Mouse (Mus musculus): Measurements from ENCODE around the gene Sulf2. TPM values are rescaled to one million over a fixed set of nuclear protein-coding genes. Genes with fewer than 3 reads are reported as not detected.

The Sulf2 gene
- polyA plus RNA-seq, 1 experiment: 25.8 TPM

GRCm38 (mm10) chr2:166186244-166186948 is 30.9 kb upstream of the Sulf2 start:
- TF ChIP-seq USF1 (IDR thresholded peaks at IDR 0.05; ENCODE audit: low read depth) (no peak), FOSL1 (IDR thresholded peaks at IDR 0.05; ENCODE audit: insufficient read depth, low read length, poor library complexity, severe bottlenecking) (no peak), MYOD1 (IDR thresholded peaks at IDR 0.05; ENCODE audit: control insufficient read depth, insufficient read length, low read depth) (no peak), MYOG (IDR thresholded peaks at IDR 0.05; ENCODE audit: control insufficient read depth, extremely low read depth, insufficient read length) (no peak), MAX (IDR thresholded peaks at IDR 0.05) (no peak), CTCF (IDR thresholded peaks at IDR 0.05; ENCODE audit: control insufficient read depth, insufficient read depth, insufficient read length) (no peak), CEBPB (IDR thresholded peaks at IDR 0.05; ENCODE audit: low read depth) (no peak)
- no peaks in the 10 kb centered on the region for H3K36me3 ChIP-seq (ENCODE audit: control insufficient read depth, insufficient read depth)
- no peaks in the 10 kb centered on the region for H3K79me2 ChIP-seq (ENCODE audit: control insufficient read depth, insufficient read depth)
- no peaks in the 10 kb centered on the region for H3K27me3 ChIP-seq (ENCODE audit: control insufficient read depth, insufficient read depth, insufficient read length)
- H3K4me3 ChIP-seq (ENCODE audit: insufficient read depth, poor library complexity, severe bottlenecking): no peak overlapping the region
- H3K79me3 ChIP-seq (ENCODE audit: low read depth): no peaks in the 10 kb centered on the region
- H3ac ChIP-seq (ENCODE audit: control insufficient read depth, insufficient read length, low read depth): no peak overlapping the region

- Histone ChIP-seq H3K79me3 (ENCODE audit: low read depth) (no peaks in the 10 kb centered on the region), H3K27me3 (ENCODE audit: control insufficient read depth, insufficient read depth, insufficient read length) (no peaks in the 10 kb centered on the region), H3K4me3 (ENCODE audit: insufficient read depth, poor library complexity, severe bottlenecking) (no peak overlapping the region), H3K79me2 (ENCODE audit: control insufficient read depth, insufficient read depth) (no peaks in the 10 kb centered on the region), H3ac (ENCODE audit: control insufficient read depth, insufficient read length, low read depth) (no peak overlapping the region), H3K36me3 (ENCODE audit: control insufficient read depth, insufficient read depth) (no peaks in the 10 kb centered on the region)
- TF ChIP-seq MYOD1 (IDR thresholded peaks at IDR 0.05; ENCODE audit: control insufficient read depth, insufficient read length, low read depth): peak; percentile 16
- TF ChIP-seq CTCF (IDR thresholded peaks at IDR 0.05; ENCODE audit: control insufficient read depth, insufficient read depth, insufficient read length): no peak
Observed at GRCm38 (mm10) chr2:166185768-166186167, 30.3 kb upstream of the Sulf2 start.

- Histone ChIP-seq H3K79me2 (ENCODE audit: control insufficient read depth, insufficient read depth) (no peaks in the 10 kb centered on the region), H3ac (ENCODE audit: control insufficient read depth, insufficient read length, low read depth) (no peak overlapping the region), H3K79me3 (ENCODE audit: low read depth) (no peaks in the 10 kb centered on the region), H3K27me3 (ENCODE audit: control insufficient read depth, insufficient read depth, insufficient read length) (no peaks in the 10 kb centered on the region), H3K4me3 (ENCODE audit: insufficient read depth, poor library complexity, severe bottlenecking) (no peak overlapping the region), H3K36me3 (ENCODE audit: control insufficient read depth, insufficient read depth) (no peaks in the 10 kb centered on the region)
- TF ChIP-seq MYOD1 (IDR thresholded peaks at IDR 0.05; ENCODE audit: control insufficient read depth, insufficient read length, low read depth) (no peak), USF1 (IDR thresholded peaks at IDR 0.05; ENCODE audit: low read depth) (no peak), FOSL1 (IDR thresholded peaks at IDR 0.05; ENCODE audit: insufficient read depth, low read length, poor library complexity, severe bottlenecking) (no peak), CTCF (IDR thresholded peaks at IDR 0.05; ENCODE audit: control insufficient read depth, insufficient read depth, insufficient read length) (no peak), MAX (IDR thresholded peaks at IDR 0.05) (no peak), MYOG (IDR thresholded peaks at IDR 0.05; ENCODE audit: control insufficient read depth, extremely low read depth, insufficient read length) (no peak)
Observed at GRCm38 (mm10) chr2:166184417-166184816, 29.0 kb upstream of the Sulf2 start.

GRCm38 (mm10) chr2:166182009-166182685 is 26.7 kb upstream of the Sulf2 start:
- Histone ChIP-seq H3ac (ENCODE audit: control insufficient read depth, insufficient read length, low read depth) (no peak overlapping the region), H3K36me3 (ENCODE audit: control insufficient read depth, insufficient read depth) (no peaks in the 10 kb centered on the region), H3K79me2 (ENCODE audit: control insufficient read depth, insufficient read depth) (no peaks in the 10 kb centered on the region), H3K79me3 (ENCODE audit: low read depth) (no peaks in the 10 kb centered on the region), H3K4me3 (ENCODE audit: insufficient read depth, poor library complexity, severe bottlenecking) (no peak overlapping the region), H3K27me3 (ENCODE audit: control insufficient read depth, insufficient read depth, insufficient read length) (no peaks in the 10 kb centered on the region)
- TF ChIP-seq MAX (IDR thresholded peaks at IDR 0.05) (no peak), USF1 (IDR thresholded peaks at IDR 0.05; ENCODE audit: low read depth) (no peak), FOSL1 (IDR thresholded peaks at IDR 0.05; ENCODE audit: insufficient read depth, low read length, poor library complexity, severe bottlenecking) (no peak), MYOG (IDR thresholded peaks at IDR 0.05; ENCODE audit: control insufficient read depth, extremely low read depth, insufficient read length) (no peak), CEBPB (IDR thresholded peaks at IDR 0.05; ENCODE audit: low read depth) (no peak), CTCF (IDR thresholded peaks at IDR 0.05; ENCODE audit: control insufficient read depth, insufficient read depth, insufficient read length) (no peak), MYOD1 (IDR thresholded peaks at IDR 0.05; ENCODE audit: control insufficient read depth, insufficient read length, low read depth) (no peak)

- TF ChIP-seq MYOG (IDR thresholded peaks at IDR 0.05; ENCODE audit: control insufficient read depth, extremely low read depth, insufficient read length) (no peak), CEBPB (IDR thresholded peaks at IDR 0.05; ENCODE audit: low read depth) (no peak), MAX (IDR thresholded peaks at IDR 0.05) (no peak), MYOD1 (IDR thresholded peaks at IDR 0.05; ENCODE audit: control insufficient read depth, insufficient read length, low read depth) (no peak), FOSL1 (IDR thresholded peaks at IDR 0.05; ENCODE audit: insufficient read depth, low read length, poor library complexity, severe bottlenecking) (no peak)
- no peak overlapping the region for H3ac ChIP-seq (ENCODE audit: control insufficient read depth, insufficient read length, low read depth)
- H3K36me3 ChIP-seq (ENCODE audit: control insufficient read depth, insufficient read depth): no peaks in the 10 kb centered on the region
- H3K79me2 ChIP-seq (ENCODE audit: control insufficient read depth, insufficient read depth): no peaks in the 10 kb centered on the region
- no peaks in the 10 kb centered on the region for H3K79me3 ChIP-seq (ENCODE audit: low read depth)
- H3K4me3 ChIP-seq (ENCODE audit: insufficient read depth, poor library complexity, severe bottlenecking): no peak overlapping the region
- H3K27me3 ChIP-seq (ENCODE audit: control insufficient read depth, insufficient read depth, insufficient read length): no peaks in the 10 kb centered on the region
Observed at GRCm38 (mm10) chr2:166180744-166181508, 25.5 kb upstream of the Sulf2 start.

Data from C2C12 (cell line).